Mouse (Mus musculus) left cerebral cortex, adult 18-20 months (tissue): ENCODE measurements around the gene Itgav. TPM values are rescaled to one million over a fixed set of nuclear protein-coding genes. Genes with fewer than 3 reads are reported as not detected.

Experiments
- DNase-seq, 2 experiments: peaks; one replicate each; pipeline ENCODE4 v3.0.0; 2021 to 2022; ENCODE audit warnings: low spot score in 2 of 2, mixed read lengths in 1 of 2
- long read RNA-seq, 2 experiments: library from polyadenylated mRNA; stranded (forward); transcript quantifications; one replicate each; pipeline ENCODE4 v2.0.0; 2021
- total RNA-seq, 2 experiments: library from RNA; stranded (reverse); gene quantifications; 2 replicates each; pipeline ENCODE4 v1.2.3; 2021

The Itgav gene
- 100 to 1,000 TPM; 138 to 149 TPM for total RNA-seq
- long read RNA-seq, experiment 1, full-length matches to known transcripts: 7 of 43 reads
- long read RNA-seq, experiment 1, partial matches to known transcripts: 8 of 43 reads
- long read RNA-seq, experiment 1, other reads (novel, unspliced or antisense): 28 of 43 reads
- long read RNA-seq, experiment 2, full-length matches to known transcripts: 6 of 22 reads
- long read RNA-seq, experiment 2, partial matches to known transcripts: 5 of 22 reads
- long read RNA-seq, experiment 2, other reads (novel, unspliced or antisense): 11 of 22 reads

DNA sequence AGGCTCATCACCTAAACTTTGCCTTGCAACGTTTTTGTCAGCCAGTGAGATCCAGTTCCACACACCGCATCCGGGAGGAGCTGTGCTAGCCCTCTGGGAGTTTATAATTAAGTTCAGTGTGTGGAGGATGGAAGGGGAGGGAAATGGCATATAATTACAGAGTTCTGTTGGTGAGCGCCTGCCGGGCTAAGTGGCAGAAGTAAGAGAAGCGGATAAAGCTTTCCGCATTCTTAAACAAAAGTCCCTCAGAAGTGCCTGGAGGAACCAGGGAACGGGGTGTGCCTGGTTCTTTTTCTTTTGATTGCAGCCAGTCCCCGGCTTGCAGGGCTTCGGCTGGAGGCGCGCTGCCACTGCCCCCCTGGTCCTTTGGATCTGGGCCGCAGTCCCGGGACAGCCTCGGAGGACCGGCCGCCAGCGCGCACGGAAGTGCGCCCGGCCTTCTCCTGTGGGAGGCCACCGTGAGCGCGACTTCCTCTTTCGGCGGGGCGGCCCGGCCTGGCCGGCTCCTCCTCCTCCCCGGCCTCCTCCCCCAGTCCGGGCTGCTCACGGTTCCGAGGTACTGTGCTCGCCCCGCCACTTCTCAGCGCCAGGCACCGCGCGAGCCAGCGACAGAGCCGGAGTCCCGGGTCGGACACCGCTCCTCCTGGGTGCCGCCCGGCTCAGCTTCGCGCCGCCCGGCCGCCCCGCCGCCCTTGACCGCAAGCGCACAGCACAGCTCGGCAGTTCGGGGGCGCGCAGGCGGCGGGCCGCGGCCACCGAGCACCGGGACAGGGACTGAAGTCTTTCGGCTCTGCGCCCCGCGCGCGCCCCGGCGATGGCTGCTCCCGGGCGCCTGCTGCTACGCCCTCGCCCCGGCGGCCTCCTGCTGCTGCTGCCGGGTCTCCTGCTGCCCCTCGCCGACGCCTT lies at the start of gene Itgav:
Gene Itgav, plus strand, starts transcription at position 477 of the 906 bp plus-strand sequence.
- peak; percentile 80 to 89 for DNase-seq

DNA sequence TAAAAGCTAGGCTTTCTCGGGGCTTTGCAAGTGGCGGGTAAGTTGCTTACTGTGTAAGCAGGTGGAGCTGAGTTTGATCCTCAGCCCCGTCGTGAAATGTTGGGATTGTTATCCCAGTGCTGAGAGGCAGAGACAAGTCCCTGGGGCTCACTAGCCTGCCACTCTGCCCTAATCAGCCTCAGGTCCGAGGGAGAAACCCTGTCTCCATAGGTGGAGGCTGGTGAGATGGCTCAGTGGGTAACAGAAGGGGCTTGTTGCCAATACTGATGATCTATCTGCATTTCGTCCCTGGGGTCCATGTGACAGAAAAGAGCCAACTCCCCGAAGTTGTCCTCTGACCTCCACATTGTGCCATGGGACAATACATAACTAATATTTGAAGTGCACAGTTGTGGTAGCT lies 49.8 kb upstream of the Itgav start:
- no peak for DNase-seq

DNA sequence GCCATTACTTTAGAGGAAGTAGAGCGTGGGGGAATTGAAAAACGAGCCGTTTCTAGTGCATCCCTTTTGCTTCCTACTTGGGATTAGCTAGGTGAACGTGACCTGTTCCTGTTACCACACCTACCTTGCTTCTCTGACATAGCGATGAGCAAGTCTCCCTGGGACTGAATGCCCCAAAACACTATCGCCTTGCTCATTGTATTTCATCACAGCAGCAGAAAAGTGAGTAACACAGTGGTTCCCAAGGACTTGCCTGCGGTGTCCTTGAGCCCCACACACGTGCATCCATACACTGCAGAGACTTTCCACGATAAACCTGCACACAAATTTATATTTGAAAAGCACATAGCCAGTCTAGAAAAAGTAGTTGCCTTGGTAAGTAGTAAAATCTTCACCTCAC lies 49.3 kb upstream of the Itgav start:
- no peak for DNase-seq

DNA sequence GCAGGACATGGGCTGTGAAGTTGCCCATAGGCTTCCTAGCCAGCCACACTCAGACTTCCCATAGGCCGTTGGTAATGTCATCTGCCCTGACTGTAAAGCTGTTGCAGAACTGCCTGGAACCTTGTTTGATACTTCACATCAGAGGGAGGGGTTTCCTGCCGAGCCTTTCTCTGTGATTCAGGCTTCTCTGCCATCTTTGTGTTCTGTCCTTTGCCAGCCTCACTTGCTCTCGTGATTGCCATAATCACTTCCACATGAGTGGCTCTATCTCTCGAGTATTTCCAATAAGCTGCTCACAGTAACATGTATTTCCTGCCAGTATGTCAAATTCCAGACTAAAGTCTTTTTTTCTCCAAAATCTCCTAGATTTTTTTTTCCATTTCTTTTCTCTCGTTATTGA lies 48.5 kb upstream of the Itgav start:
- no peak for DNase-seq

DNA sequence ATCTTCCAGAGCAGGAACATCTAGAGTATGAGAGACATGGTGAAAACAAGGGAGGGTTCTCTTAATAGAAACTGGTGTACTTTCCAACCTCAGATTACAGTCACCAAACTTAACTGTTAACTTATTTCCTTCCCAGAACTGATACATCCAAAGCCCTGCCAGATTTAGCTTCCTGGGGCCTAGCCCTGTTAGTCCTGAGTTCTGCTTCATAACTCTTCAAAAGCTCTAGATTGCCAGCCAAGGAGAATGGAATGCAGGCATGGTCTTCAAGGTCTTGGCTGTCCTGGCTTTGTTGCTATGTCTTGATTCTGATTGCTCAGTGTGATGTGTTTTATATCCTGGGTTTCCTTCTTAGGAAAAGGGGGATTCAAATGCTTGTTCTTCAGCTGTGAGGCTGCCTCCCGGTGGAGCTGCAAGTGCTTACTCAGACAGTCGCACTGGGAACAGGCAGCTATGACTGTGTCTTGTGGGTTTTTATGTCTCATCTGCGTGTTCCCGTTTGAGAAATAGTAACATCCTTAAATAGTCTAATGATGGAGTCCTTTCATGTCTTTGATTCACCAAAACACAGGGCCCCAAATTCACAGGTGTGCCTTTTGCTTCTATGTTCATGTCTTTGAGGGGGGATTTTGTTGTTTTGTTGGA lies 47.8 kb upstream of the Itgav start:
- no peak for DNase-seq

DNA sequence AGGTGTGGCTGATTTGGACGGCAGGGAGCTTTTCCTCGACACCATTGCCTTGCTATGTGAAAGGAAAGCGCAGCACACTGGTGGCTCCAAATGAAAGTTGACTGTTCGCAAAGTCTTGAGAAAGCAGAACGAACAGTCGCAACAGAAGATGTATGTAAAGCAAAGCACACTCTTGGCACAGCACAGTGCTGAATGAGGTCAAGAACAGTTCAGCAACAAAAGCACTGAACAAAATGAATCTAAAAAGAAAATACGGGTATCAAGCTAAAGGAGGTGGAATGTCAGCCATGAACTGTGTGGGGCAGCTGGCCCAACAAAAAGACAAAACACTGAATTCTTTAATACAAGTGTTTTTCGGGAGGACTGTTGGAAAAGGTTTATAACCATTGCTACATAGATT lies 42.9 kb upstream of the Itgav start:
- no peak for DNase-seq

DNA sequence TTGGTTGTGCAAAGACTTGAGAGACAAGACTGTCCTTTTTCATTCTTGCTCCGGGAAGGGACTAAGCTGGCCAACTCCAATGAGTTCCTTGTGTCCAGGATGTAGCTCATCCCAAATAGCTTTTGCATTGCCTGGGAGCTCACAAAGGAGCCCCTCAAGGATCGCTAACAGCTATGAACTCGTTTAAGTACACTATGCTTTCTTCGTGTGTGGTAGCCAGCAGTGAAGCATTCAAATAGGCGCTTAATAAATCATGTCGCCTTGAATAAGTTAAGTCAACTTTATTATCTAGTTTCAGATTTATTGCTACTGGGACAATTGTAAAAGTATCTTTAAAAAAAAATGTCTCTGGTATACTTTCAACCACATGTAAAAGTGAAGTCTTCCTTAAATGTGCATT lies 42.4 kb upstream of the Itgav start:
- DNase-seq: no peak

DNA sequence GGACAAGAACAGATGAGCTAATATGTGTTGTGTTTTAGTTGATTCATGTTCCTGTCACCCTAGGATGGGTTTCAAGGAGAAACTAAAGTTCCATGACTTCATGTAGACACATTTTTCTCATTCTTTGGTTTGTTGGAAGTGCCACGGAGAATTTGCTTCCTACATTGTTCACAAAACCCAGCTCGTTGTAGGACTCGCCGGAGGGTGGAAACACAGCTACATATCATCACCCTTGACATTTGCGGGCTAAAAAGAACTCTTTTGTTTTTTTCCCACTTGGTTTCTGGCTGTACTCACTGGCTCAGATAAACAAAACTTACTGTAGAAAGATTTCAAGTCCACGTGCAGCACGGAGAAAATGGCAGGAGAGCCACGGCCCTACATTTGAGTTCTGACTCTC lies 41.9 kb upstream of the Itgav start:
- DNase-seq: no peak

DNA sequence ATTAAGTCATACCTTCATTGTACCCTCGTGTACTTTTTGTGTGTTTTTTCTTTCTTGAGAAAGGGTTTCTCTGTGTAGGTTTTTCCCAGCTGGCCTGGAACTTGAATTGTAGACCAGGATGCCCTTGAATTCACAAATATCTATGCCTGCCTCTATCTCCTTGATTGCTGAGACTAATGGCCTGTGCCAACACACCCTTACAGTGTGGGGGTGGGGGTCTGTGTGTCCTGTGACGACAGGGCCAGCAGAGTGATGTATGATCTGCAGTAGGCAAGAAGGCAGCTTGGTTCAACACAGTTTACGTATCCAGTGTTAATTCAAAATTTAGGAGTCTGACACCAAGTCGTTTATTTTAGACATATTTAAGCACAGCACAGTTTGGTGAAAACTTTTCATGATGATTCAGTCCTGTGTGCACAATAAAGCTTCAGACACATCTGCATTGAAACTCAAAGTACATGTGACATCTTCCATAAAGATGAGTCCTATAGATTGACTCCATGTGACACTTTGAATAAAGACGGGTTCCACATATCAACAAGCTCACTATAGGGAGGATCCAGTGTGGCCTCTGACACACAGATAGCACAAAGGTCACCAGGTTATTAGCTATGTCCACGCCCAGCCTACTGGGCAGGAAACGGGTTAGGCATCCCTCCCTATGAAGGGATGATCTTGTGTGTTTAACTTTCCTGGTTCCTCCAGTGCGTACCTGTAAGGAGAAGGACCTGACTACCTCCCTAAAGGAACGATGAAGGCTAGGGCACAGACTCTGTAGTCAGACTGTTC lies 40.3 kb upstream of the Itgav start:
- no peak for DNase-seq

DNA sequence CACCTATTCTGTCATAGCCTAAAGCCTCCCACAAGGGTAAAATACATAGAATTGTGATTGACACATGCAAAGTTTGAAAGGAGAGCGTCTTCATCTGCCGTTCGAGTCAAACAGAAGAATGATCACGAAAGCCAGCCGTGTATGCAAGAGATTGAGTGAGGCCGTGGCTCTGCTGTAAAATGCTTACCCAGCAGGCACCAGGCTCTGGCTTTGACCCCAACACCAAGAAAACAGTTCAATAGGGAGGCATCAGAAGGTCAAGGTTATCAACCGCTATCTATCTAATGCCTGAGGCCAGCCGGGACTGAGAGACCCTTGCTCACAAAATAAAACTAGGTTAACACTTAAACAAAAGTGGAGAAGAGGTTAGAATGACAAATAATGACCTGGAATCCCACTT lies 39.5 kb upstream of the Itgav start:
- DNase-seq: no peak

DNA sequence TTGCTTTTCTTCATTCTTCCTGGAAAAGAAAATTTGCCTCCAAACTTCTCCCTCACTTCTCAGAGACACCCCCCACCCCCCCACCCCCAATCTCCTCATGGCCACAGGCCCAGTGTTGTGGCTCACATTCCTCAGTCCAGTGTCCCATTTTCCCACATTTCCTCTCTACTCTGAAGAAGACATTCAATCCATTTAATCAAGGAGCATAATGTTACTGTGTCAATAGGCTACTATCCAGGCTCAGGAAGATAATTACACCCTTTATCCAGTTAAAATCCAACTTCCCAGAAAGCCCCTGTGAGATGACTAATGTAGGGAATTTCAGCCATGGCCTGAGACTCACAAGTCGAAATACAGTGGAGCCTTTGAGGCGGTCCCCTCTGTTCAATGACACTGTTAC lies 33.8 kb upstream of the Itgav start:
- no peak for DNase-seq

DNA sequence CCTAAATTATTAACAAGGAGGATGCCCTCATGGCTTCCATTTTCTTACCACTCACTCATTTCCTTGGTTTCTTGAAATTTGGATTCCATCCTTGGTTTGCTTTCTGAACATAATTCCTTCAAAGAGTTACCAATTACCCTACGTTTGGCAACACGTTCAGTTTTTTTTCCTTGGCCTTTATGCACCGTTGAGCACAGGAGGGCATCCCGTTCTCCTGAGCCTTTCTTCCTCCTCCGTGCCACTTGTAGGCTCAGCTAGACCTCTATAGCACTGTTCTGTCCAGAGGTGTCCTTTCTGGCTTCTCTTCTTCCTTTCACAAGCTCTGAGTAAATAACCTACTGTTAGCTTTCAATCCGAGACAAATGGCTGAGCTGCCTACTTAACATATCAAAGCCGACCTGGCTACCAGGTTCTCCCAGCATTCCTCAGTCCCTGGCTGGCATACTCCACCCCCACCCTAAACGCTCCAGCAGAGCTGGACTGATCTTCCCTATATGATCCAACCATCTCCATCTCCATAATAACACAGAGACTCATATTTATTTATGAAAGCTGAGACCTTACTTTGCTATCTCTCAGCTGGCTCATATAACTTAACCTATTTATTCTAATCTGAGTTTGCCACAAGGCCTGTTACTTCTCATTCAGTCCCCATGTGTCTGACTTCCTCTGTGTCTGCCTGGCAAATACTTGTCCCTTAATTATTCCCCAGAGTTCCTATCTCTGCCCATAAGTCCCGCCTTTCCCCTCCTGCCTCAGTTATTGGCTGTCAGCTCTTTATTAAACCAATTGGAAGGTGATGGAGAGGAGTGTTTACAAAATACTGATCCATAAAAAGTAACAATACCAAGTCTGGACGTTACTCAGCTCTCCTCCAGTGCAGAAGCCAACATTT lies 31.3 kb upstream of the Itgav start:
- no peak for DNase-seq

DNA sequence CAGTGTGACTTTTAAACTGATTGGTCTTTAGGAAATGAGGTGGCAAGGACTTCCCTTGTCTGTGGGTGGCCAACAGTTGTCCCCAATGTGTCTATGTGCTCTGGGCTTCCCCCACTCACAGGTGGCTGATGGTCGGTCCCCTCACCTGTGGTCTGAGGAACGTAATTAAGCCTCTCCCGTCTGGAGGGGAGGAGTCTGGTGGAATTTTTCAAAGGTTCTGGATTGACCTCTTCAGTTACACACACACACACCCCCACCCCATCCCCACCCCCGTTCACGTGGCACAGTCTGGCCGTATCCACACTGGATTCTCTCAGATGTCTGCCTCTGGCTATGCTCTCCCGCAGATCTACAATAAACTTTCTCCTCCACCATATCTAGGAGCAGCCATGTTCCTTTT lies 30.1 kb upstream of the Itgav start:
- DNase-seq: no peak

DNA sequence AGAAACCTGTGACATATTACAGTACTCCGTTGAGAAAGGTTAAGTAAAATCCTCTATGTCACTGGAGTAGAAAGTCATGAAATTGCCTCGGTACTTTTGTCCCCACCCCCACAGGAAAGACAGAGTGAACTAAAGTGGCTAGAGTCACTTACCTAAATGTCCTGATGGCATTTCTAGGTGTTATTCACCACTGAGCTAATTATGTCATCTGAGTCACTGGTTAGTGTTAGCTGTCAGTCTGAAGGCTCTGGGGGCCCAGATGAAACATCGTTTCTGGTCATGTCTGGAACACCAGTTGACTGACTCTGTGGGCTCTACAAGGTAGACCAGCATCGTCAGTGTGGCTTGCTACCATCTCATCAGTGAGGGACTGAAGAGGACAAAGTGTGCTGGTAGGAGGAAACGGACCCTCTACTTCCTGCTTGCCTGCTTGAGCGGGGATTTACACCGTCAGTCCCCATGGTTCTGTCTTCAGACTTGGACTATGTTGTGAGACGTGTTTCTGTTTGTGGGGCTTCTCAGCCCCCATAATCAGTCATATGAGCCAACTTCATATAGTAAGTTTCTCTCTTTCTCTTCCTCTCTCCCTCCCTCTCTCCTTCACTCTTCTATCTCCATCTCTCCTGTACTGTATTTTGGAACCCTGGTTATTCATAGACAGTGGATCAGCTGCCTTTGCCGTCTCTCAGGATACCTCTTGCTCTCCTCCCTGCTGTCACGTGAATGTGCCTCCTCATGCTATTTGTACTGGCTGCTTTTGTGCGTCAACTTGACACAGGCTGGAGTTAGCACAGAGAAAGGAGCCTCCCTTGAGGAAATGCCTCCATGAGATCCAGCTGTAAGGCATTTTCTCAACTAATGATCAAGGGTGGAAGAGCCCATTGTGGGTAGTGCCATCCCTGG lies 28.6 kb upstream of the Itgav start:
- DNase-seq: no peak

DNA sequence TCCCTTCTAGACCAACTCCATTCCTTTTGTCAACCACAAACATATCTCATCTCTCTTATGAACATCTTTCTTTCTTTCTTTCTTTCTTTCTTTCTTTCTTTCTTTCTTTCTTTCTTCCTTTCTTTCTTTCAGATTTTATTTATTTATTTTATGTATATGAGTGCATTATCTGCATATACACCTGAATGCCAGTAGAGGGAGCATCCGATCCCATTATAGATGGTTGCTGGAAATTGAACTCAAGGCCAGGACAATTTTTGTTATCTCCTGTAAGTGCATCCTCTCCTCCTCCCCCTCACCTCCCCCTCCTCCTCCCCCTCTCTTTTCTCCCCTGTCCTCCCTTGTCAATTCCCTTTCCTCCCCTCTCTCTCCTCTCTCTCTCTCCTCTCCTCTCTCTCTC lies 25.7 kb upstream of the Itgav start:
- DNase-seq: no peak

DNA sequence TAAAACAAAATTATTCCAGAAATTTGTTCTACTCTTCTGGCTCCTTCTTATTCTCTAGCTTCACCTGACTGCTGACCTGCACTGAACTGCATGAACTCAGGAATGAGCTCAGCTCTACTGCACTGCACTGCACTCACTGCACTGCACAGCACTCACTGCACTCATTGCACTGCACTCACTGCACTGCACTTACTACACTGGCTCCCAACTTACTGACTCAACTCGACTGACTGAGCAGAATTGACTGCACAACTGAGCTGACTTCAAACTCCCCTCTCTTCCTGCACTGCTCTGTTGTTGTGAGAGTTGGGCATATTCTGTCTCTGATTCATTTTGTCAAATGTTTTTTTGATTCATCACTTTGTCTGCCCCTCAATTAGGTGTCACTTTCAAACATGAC lies 24.9 kb upstream of the Itgav start:
- DNase-seq: no peak

DNA sequence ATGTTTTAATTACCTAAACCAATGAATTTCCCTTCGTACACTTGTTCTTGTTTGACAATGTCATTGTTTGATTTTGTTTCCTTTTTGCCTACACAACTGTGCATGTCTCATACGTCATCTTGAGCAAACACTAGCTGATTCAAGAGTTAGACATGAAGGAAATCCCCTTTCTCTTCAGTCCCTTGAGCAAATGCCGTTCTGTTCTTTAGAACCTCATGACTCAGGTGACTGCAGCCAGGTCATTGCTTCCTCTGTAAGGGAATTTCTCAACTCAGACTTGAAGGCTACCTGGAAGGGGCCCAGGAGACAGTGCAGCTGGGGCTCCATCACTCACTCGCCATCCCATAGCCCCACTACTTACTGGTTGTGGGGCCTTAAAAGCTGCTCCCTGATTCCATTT lies 23.5 kb upstream of the Itgav start:
- no peak for DNase-seq

DNA sequence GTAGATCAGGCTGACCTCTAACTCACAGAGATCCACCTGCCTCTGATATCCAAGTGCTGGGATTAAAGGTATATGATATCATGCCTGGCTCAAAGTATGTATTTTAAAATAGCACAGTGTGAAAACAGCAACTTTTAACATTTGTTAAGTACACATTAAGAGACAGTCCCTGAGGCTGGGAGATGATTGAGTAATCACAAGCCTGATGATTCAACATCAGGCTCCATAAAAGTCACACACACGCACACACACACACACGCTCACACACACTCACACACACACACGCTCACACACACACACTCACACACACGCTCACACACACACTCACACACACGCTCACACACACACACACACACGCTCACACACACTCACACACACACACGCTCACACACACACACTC lies 21.8 kb upstream of the Itgav start:
- DNase-seq: no peak

DNA sequence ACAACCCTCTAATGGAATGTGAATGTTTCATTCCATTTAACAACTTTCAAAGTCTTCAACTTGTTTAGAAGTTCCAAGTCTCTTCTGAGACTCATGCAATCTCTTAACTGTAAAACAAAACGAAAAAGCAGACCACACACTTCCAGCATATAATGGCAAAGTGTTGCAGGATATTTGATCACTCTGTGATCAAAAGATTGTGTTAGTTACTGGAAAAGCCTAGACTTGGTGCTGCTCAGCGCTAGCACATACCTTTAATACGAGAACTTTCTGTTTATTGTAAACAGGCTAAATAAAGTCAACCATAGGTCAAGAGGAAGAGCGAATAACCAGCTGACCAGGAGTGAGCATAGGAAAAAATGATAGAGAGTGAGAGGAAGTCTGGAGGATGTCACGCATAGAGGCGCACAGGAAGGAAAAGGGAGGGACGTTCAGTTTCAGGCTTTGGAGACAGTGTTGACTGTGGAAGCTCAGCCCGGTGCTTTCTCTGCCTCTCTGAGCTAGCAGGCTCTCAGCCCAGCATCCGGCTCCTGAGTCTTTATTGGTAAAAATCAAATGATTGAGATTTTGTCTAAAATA lies 18.5 kb upstream of the Itgav start:
- no peak for DNase-seq
